Mouse (Mus musculus) ZHBTc4 (cell line): Measurements from ENCODE around the gene Ifi203.
"Not testable (repeated sequence)": the region's sequence is repeated elsewhere in the genome, so short reads cannot be mapped to it uniquely, and the experiment has no call there.

ENCODE experiments used
- DNase-seq: peaks from one replicate; pipeline ENCODE4 v3.0.0-alpha.2; 2011; ENCODE audit warnings: low read depth, low spot score

The Ifi203 gene

DNA sequence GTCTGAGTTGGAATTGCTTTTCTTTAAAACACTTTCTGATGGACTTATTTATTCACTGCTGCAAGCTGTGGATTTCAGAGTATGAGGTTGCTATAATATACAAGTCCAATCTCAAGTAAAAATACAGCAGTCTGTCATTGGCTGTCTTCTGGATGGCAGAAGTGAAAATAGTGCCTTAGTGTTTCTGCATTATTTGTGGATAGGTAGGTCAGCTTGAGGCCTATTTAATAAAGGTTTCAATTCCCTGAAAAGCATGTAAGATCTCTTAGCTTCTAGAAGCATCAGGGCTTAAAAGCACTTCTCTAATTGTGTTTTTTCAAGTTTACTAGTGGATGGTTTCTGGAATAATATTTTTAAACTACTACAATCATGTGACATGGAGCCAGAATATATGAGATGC is 52.7 kb downstream of the Ifi203 start:
- DNase-seq = not testable (repeated sequence)

GRCm38 (mm10) chr1:173887026-173887787 is 55.3 kb downstream of the Ifi203 start:
- not testable (repeated sequence) for DNase-seq

DNA sequence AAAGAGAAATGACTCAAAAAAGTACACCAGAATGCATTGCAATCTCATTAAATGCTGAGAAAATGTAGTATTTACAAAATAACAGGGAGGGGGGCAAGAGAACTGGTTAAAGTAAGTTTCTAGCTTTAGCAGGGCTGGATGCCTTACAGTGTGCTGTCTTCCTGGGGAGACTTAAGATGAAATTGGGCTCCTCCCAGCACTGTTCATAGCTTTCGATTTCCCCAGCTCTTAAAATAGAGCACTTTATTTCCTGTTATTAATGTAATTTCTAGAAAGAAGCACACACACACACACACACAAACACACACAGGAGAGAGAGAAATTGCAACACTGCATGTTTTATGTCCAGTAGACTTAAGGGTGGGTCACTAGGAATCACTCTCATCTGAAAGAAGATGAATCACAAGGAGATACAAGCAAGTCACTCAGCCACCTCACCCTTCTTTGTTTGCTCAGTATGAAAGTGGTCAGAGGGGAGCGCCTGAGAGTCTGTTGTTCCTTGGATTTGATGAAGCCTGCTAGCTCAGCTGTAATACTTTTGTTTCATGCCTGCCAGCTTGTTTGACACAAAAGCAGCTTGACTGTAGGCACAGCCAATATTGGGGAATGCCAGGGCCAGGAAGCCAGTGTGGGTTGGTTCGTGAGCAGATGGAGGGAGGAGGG is 62.3 kb downstream of the Ifi203 start:
- not testable (repeated sequence) for DNase-seq

GRCm38 (mm10) chr1:173879225-173879987 is 63.1 kb downstream of the Ifi203 start:
- not testable (repeated sequence) for DNase-seq

DNA sequence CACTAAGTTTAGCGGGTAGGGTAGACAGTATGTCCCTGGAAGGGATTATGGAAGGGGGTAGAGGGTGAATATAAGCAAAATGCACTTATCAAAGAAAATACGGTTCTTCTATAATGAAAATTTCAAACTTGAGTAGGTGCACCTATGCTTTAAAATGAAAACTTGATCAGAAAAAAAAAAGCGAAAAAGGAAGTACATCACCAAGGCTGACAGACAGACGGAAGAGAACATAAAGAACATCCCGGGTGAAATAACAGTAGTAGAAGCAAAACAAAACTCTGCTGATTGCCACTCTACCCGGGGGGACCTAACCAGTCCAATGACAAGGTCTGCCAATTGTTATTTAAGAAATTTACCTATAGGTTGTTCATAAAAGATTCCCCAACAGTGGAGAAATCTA is 64.2 kb downstream of the Ifi203 start:
- DNase-seq = not testable (repeated sequence)

- DNase-seq = not testable (repeated sequence)
Measured at GRCm38 (mm10) chr1:173877125-173877524, 65.3 kb downstream of the Ifi203 start.
